Mouse (Mus musculus) spleen, adult 2 months (tissue): ENCODE measurements around the gene Txnrd3. TPM values are rescaled to one million over a fixed set of nuclear protein-coding genes. Genes with fewer than 3 reads are reported as not detected.

Source experiments
- DNase-seq, 2 experiments: peaks; one replicate each; pipeline versions ENCODE4 v3.0.0 to v3.0.0-alpha.2; 2012 to 2021; ENCODE audit warnings: low spot score in 2 of 2, low read depth in 1 of 2
- H3K27ac ChIP-seq: fragments of 200-500 bp; 2 replicates; pipeline ENCODE4 v1.5.1; 2012; ENCODE audit warnings: low read length, inconsistent platforms; ENCODE audit not compliant: insufficient read depth
- H3K27me3 ChIP-seq: fragments of 200-500 bp; 2 replicates; pipeline ENCODE4 v1.6.1; 2012; ENCODE audit warnings: mild to moderate bottlenecking, moderate library complexity, low read length, inconsistent platforms; ENCODE audit not compliant: control insufficient read depth, insufficient read depth
- H3K36me3 ChIP-seq: fragments of 200-500 bp; 2 replicates; pipeline ENCODE4 v1.6.1; 2012; ENCODE audit warnings: mild to moderate bottlenecking, low read length, inconsistent platforms; ENCODE audit not compliant: control insufficient read depth, insufficient read depth
- H3K4me1 ChIP-seq: fragments of 200-500 bp; 2 replicates; pipeline ENCODE4 v1.6.1; 2011; ENCODE audit warnings: inconsistent platforms; ENCODE audit not compliant: control insufficient read depth, insufficient read depth, insufficient read length
- H3K4me3 ChIP-seq: fragments of 200-500 bp; 2 replicates; pipeline ENCODE4 v1.5.1; 2011; ENCODE audit warnings: mild to moderate bottlenecking, inconsistent platforms; ENCODE audit not compliant: insufficient read depth, insufficient read length; ENCODE audit errors: extremely low read depth
- CTCF ChIP-seq: fragments of 200-500 bp; IDR thresholded peaks from 2 replicates; pipeline ENCODE4 v1.5.1; 2011; ENCODE audit warnings: mild to moderate bottlenecking, inconsistent platforms; ENCODE audit not compliant: insufficient read depth, insufficient read length, insufficient replicate concordance; ENCODE audit errors: extremely low read depth
- POLR2A ChIP-seq: fragments of 200-500 bp; IDR thresholded peaks from 2 replicates; pipeline ENCODE4 v1.6.1; 2011; ENCODE audit warnings: low read depth, low read length, inconsistent platforms
- WGBS: fragments of 180-500 bp; shearing (Covaris S2); methylation state at CpG from one replicate; pipeline ENCODE4 v1.1.7; 2018; 5-methylcytosine and 5-hydroxymethylcytosine counted together
- polyA plus RNA-seq: library from polyadenylated mRNA; depleted of rRNA; stranded (reverse); fragments of >200 nt; gene quantifications from 2 replicates; pipeline ENCODE4 v1.2.3, GENCODE M21; 2012; rRNA removed

Gene Txnrd3
- polyA plus RNA-seq = 2.9 and 4.1 TPM in 2 replicates

- under 1% methylated on average over 51 of the region's 51 CpGs for WGBS
- H3K27me3 ChIP-seq = no peaks in the 10 kb centered on the region
- DNase-seq = peak; percentile 74 to 91
- H3K27ac ChIP-seq = peak within 1 kb of the TSS; percentile 74; the same call in 1 of the 2 replicates
- TF ChIP-seq POLR2A (no peak), CTCF (no peak)
- H3K4me3 ChIP-seq = peak within 1 kb of the TSS; percentile 59
- no peaks in the 10 kb centered on the region for H3K36me3 ChIP-seq
- H3K4me1 ChIP-seq = no peaks in the 10 kb centered on the region
Measured at GRCm38 (mm10) chr6:89643798-89644270, at the start of gene Txnrd3. Gene Txnrd3 (plus strand): TSS chr6:89643988.

GRCm38 (mm10) chr6:89595018-89595776 is 48.6 kb upstream of the Txnrd3 start, which contains the start of gene Chchd6:
Gene Chchd6 (minus strand): TSS chr6:89595652.
- H3K27me3 ChIP-seq = no peaks in the 10 kb centered on the region
- H3K36me3 ChIP-seq = no peaks in the 10 kb centered on the region
- TF ChIP-seq POLR2A (no peak), CTCF (no peak)
- H3K4me1 ChIP-seq = no peaks in the 10 kb centered on the region
- under 1% methylated on average over 56 of the region's 56 CpGs for WGBS
- DNase-seq = peak; percentile 76 to 87
- peak within 1 kb of the TSS; percentile 69 for H3K4me3 ChIP-seq
- H3K27ac ChIP-seq = no peak within 1 kb of the TSS

- H3K4me3 ChIP-seq = no peak overlapping the region
- H3K36me3 ChIP-seq = no peaks in the 10 kb centered on the region
- no peaks in the 10 kb centered on the region for H3K27me3 ChIP-seq
- DNase-seq = no peak
- TF ChIP-seq POLR2A (no peak), CTCF (no peak)
- H3K27ac ChIP-seq = no peak overlapping the region
- WGBS = 38% methylated on average over 5 of the region's 5 CpGs
- no peaks in the 10 kb centered on the region for H3K4me1 ChIP-seq
Measured at GRCm38 (mm10) chr6:89595777-89596146, 48.0 kb upstream of the Txnrd3 start.

DNA sequence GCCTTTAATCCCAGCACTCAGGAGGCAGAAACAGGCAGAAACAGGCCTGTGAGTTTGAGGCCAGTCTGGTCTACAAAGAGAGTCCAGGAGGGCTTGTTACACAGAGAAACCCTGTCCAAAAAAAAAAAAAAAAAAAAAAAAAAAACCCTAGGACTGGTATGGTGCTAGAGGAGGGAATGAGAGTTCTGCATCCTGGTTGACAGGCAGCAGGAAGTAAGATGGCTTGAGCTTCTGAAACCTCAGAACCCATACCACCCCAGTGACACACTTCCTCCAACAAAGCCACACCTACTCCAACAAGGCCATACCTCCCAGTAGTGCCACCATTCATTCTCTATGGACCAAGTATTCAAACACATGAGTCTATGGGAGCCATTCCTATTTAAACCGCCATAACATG is 47.3 kb upstream of the Txnrd3 start:
- no peak for DNase-seq
- no peak for TF ChIP-seq POLR2A
- TF ChIP-seq CTCF = no peak
- Histone ChIP-seq H3K27ac (no peak overlapping the region), H3K36me3 (no peaks in the 10 kb centered on the region), H3K4me1 (no peaks in the 10 kb centered on the region), H3K27me3 (no peaks in the 10 kb centered on the region), H3K4me3 (no peak overlapping the region)
- 100% methylated on average over 1 of the region's 1 CpGs for WGBS

DNA sequence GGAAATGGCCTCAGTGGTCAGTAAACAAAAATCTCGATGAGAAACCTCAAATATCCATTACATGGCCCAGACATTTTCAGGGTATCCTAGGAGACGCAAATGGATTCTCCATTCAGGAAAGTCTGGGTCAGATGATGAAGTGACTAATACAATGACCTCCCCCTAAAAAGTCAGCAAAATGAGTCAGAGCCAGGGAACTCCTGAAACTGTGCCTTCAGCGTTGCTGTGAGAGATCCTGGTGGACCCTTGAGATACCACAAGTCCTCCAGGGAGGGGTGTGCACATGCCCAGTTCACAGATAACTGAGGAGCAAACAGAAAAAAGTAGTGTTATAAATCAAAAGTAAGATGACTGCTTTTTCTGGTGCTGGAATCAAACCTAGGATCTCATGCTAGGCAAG is 37.7 kb upstream of the Txnrd3 start:
- H3K4me3 ChIP-seq = no peak overlapping the region

GRCm38 (mm10) chr6:89607999-89608398 is 35.8 kb upstream of the Txnrd3 start:
- H3K27ac ChIP-seq = no peak overlapping the region
- no peaks in the 10 kb centered on the region for H3K27me3 ChIP-seq
- H3K36me3 ChIP-seq = no peaks in the 10 kb centered on the region
- TF ChIP-seq POLR2A (no peak), CTCF (peak; percentile 46; the same call in 1 of the 2 replicates)
- DNase-seq = no peak
- WGBS = 57% methylated on average over 4 of the region's 4 CpGs
- H3K4me1 ChIP-seq = no peaks in the 10 kb centered on the region
- H3K4me3 ChIP-seq = no peak overlapping the region

More for the DNA sequence above, 37.7 kb upstream of the Txnrd3 start:
- 66% methylated on average over 3 of the region's 3 CpGs for WGBS
- no peak for DNase-seq
- H3K36me3 ChIP-seq = no peaks in the 10 kb centered on the region
- no peaks in the 10 kb centered on the region for H3K4me1 ChIP-seq
- H3K27me3 ChIP-seq = no peaks in the 10 kb centered on the region
- TF ChIP-seq CTCF (no peak), POLR2A (no peak)
- H3K27ac ChIP-seq = no peak overlapping the region
